ENCODE assay signal across 27 mouse cellular contexts in the genomic region with DNA sequence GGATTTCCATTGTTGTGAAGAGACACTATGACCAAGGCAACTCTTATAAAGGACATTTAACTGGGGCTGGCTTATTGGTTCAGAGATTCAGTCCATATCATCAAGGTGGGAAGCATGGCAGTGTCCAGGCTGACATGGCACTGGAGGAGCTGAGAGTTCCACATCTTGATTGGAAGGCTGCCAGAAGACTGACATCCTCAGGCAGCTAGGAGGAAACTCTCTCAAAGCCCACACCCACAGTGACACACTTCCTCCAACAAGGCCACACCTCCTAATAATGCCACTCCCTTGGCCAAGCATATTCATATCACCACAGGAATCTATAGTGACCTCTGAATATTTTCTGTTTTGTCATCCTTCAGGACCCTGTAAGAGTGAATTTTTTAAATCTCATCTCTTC.
DNase-seq lines count a peak whose midpoint lies in the region; ATAC-seq and TF ChIP-seq lines count a peak whose summit lies in the region.
"Had no signal": no experiment of that assay in that cellular context is flagged by ENCODE, and none has a peak within 500 bp of the region (broad histone marks: within the 10 kb centered on the region; RNA-seq: fewer than 3 reads in every experiment).

No protein-coding gene starts in this region.

- peak; percentile 2 for DNase-seq in kidney, adult 9 months
- peak; percentile 36 for DNase-seq in 3134 (ENCODE audit: extremely low read depth, insufficient read length, low spot score)
- DNase-seq in 3T3-L1 (ENCODE audit: low read depth, low spot score) = peak; percentile 72
- DNase-seq in MEL (ENCODE audit: low read depth, low spot score) = peak; percentile 9
- no peak for DNase-seq in testis, postnatal 14 days (ENCODE audit: low spot score)
- DNase-seq in midbrain, embryonic 11.5 days (ENCODE audit: low spot score, missing footprints) = no peak
- DNase-seq in spleen, postnatal 36 days (ENCODE audit: low spot score in 2 of 2) = no peak
- DNase-seq: adrenal gland, adult 2 months; adrenal gland, postnatal 10 days; adrenal gland, postnatal 25 days; B cell, adult 2 months; cerebellum, adult 11 months; cerebellum, adult 18-20 months; cerebellum, adult 8-10 months; cerebellum, adult 9-11 months; cerebellum, postnatal 14 days; cerebellum, postnatal 36 days; embryo, embryonic 11 days; forebrain, postnatal 0 days had no signal

- H3K4me3 ChIP-seq in kidney, embryonic 15.5 days (replicated peaks) = no peak overlapping the region
- H3K4me3 ChIP-seq in MEL (ENCODE audit: control insufficient read depth in 1 of 2, insufficient read depth in 1 of 2, low read depth in 2 of 2, low read length in 2 of 2) = no peak overlapping the region
- H3K4me3 ChIP-seq in midbrain, embryonic 11.5 days (ENCODE audit: low read depth, low read length) = no peak overlapping the region
- H3K4me3 ChIP-seq: embryonic facial prominence, embryonic 13.5 days; embryonic facial prominence, embryonic 15.5 days; forebrain, embryonic 13.5 days; forebrain, embryonic 15.5 days had no signal

- no peaks in the 10 kb centered on the region for H3K9me3 ChIP-seq in kidney, embryonic 15.5 days (replicated peaks)
- H3K9me3 ChIP-seq in MEL (replicated peaks; ENCODE audit: insufficient read depth, low read length) = no peaks in the 10 kb centered on the region
- H3K9me3 ChIP-seq in midbrain, embryonic 11.5 days (ENCODE audit: control insufficient read depth, low read length) = no peaks in the 10 kb centered on the region
- H3K9me3 ChIP-seq: embryonic facial prominence, embryonic 13.5 days; embryonic facial prominence, embryonic 15.5 days; forebrain, embryonic 13.5 days; forebrain, embryonic 15.5 days; G1E had no signal

- no peaks in the 10 kb centered on the region for H3K27me3 ChIP-seq in kidney, embryonic 15.5 days
- H3K27me3 ChIP-seq in MEL (ENCODE audit: control insufficient read depth in 1 of 2, insufficient read depth in 2 of 2, low read length in 2 of 2) = no peaks in the 10 kb centered on the region
- no peaks in the 10 kb centered on the region for H3K27me3 ChIP-seq in midbrain, embryonic 11.5 days (ENCODE audit: control insufficient read depth, insufficient read depth, low read length)
- H3K27me3 ChIP-seq: CH12.LX; embryonic facial prominence, embryonic 13.5 days; embryonic facial prominence, embryonic 15.5 days; forebrain, embryonic 13.5 days; forebrain, embryonic 15.5 days had no signal

- H3K4me1 ChIP-seq in kidney, embryonic 15.5 days = no peaks in the 10 kb centered on the region
- no peaks in the 10 kb centered on the region for H3K4me1 ChIP-seq in MEL (ENCODE audit: control insufficient read depth in 1 of 2, insufficient read depth in 2 of 2, low read length in 2 of 2)
- no peaks in the 10 kb centered on the region for H3K4me1 ChIP-seq in midbrain, embryonic 11.5 days (ENCODE audit: control insufficient read depth, insufficient read depth, low read length)
- H3K4me1 ChIP-seq: embryonic facial prominence, embryonic 13.5 days; embryonic facial prominence, embryonic 15.5 days; forebrain, embryonic 13.5 days; forebrain, embryonic 15.5 days had no signal

- TF ChIP-seq POLR2A in MEL (IDR thresholded peaks at IDR 0.05; ENCODE audit: control insufficient read depth in 1 of 2, insufficient read depth in 1 of 2, low read depth in 1 of 2, low read length in 2 of 2, poor library complexity in 1 of 2) = no peak

- no peak overlapping the region for H3K27ac ChIP-seq in kidney, embryonic 15.5 days
- no peak overlapping the region for H3K27ac ChIP-seq in MEL (ENCODE audit: control insufficient read depth, low read depth, low read length)
- H3K27ac ChIP-seq in midbrain, embryonic 11.5 days (ENCODE audit: low read depth, low read length) = no peak overlapping the region
- H3K27ac ChIP-seq: embryonic facial prominence, embryonic 13.5 days; embryonic facial prominence, embryonic 15.5 days; forebrain, embryonic 13.5 days; forebrain, embryonic 15.5 days had no signal

- no peak for ATAC-seq in kidney, embryonic 15.5 days (replicated peaks; ENCODE audit: low FRiP score)
- no peak for ATAC-seq in midbrain, embryonic 11.5 days (ENCODE audit: low FRiP score)
- ATAC-seq: CD4-positive, CD25-positive, alpha-beta regulatory T cell, adult 4 months; forebrain, embryonic 13.5 days; forebrain, embryonic 15.5 days; forebrain, postnatal 0 days had no signal

- H3K36me3 ChIP-seq in kidney, embryonic 15.5 days = no peaks in the 10 kb centered on the region
- H3K36me3 ChIP-seq in MEL (ENCODE audit: control insufficient read depth in 1 of 2, insufficient read depth in 2 of 2, low read length in 2 of 2) = no peaks in the 10 kb centered on the region
- H3K36me3 ChIP-seq in midbrain, embryonic 11.5 days (ENCODE audit: control insufficient read depth, insufficient read depth, low read length) = no peaks in the 10 kb centered on the region
- H3K36me3 ChIP-seq: embryonic facial prominence, embryonic 13.5 days; embryonic facial prominence, embryonic 15.5 days; forebrain, embryonic 15.5 days; G1E had no signal

- H3K9ac ChIP-seq in kidney, embryonic 15.5 days = no peak overlapping the region
- no peak overlapping the region for H3K9ac ChIP-seq in MEL (ENCODE audit: control insufficient read depth, low read depth, low read length, poor library complexity, severe bottlenecking)
- H3K9ac ChIP-seq in midbrain, embryonic 11.5 days (ENCODE audit: low read length) = no peak overlapping the region
- H3K9ac ChIP-seq: embryonic facial prominence, embryonic 13.5 days; embryonic facial prominence, embryonic 15.5 days; forebrain, embryonic 13.5 days; forebrain, embryonic 15.5 days; forebrain, postnatal 0 days had no signal

- TF ChIP-seq EP300 in MEL (IDR thresholded peaks at IDR 0.05; ENCODE audit: low read depth in 1 of 2, low read length in 2 of 2) = no peak

- TF ChIP-seq RAD21 in MEL (IDR thresholded peaks at IDR 0.05; ENCODE audit: low read depth, low read length) = no peak

- H3K79me2 ChIP-seq in MEL (ENCODE audit: control insufficient read depth, insufficient read depth, low read length, poor library complexity) = no peaks in the 10 kb centered on the region

- no peak overlapping the region for H3K4me2 ChIP-seq in kidney, embryonic 15.5 days
- no peak overlapping the region for H3K4me2 ChIP-seq in midbrain, embryonic 11.5 days
- H3K4me2 ChIP-seq: embryonic facial prominence, embryonic 13.5 days; embryonic facial prominence, embryonic 15.5 days; forebrain, embryonic 13.5 days; forebrain, embryonic 15.5 days had no signal

- TF ChIP-seq CTCF in MEL (IDR thresholded peaks at IDR 0.05 in 2 of 3, conservative IDR thresholded peaks at IDR 0.05 in 1 of 3; ENCODE audit: control insufficient read depth in 1 of 3, insufficient read depth in 1 of 3, low read depth in 2 of 3, low read length in 3 of 3, poor library complexity in 1 of 3, severe bottlenecking in 1 of 3) = no peak

TF ChIP-seq in MEL, 35 proteins besides CTCF, POLR2A, EP300 and RAD21:
- TF ChIP-seq MAX (IDR thresholded peaks at IDR 0.05; ENCODE audit: low read length) (no peak), ZKSCAN1 (IDR thresholded peaks at IDR 0.05; ENCODE audit: low read depth, low read length) (no peak), SMC3 (IDR thresholded peaks at IDR 0.05; ENCODE audit: low read depth, low read length) (no peak), POLR2AphosphoS5 (IDR thresholded peaks at IDR 0.05; ENCODE audit: borderline replicate concordance, low read depth, low read length) (no peak), MYB (IDR thresholded peaks at IDR 0.05; ENCODE audit: low read depth, low read length) (no peak), ELF1 (IDR thresholded peaks at IDR 0.05; ENCODE audit: low read depth, low read length) (no peak), USF1 (IDR thresholded peaks at IDR 0.05; ENCODE audit: low read depth, low read length) (no peak), UBTF (IDR thresholded peaks at IDR 0.05; ENCODE audit: borderline replicate concordance, insufficient read depth, low read depth, low read length) (no peak), E2F4 (IDR thresholded peaks at IDR 0.05; ENCODE audit: borderline replicate concordance, low read depth, low read length) (no peak), TBP (IDR thresholded peaks at IDR 0.05; ENCODE audit: low read depth, low read length) (no peak), MEF2A (IDR thresholded peaks at IDR 0.05; ENCODE audit: extremely low read depth, insufficient replicate concordance, low read depth, low read length, poor library complexity, severe bottlenecking) (no peak), NELFE (IDR thresholded peaks at IDR 0.05; ENCODE audit: low read depth, low read length) (no peak), HCFC1 (IDR thresholded peaks at IDR 0.05; ENCODE audit: low read depth, low read length) (no peak), BHLHE40 (IDR thresholded peaks at IDR 0.05; ENCODE audit: borderline replicate concordance, low read depth, low read length) (no peak), ZMIZ1 (IDR thresholded peaks at IDR 0.05; ENCODE audit: low read depth, low read length) (no peak), USF2 (IDR thresholded peaks at IDR 0.05; ENCODE audit: borderline replicate concordance in 1 of 2, insufficient read depth in 1 of 2, low read depth in 1 of 2, low read length in 2 of 2) (no peak), MAFK (IDR thresholded peaks at IDR 0.05; ENCODE audit: borderline replicate concordance, low read depth, low read length) (no peak)

Comparison
In these comparisons a context has a peak if more than half of its experiments do, and no peak if none do; other contexts are left out.
1. DNase-seq: peak in kidney, adult 9 months (single experiment), 3134 (single experiment), 3T3-L1 (single experiment) and MEL (single experiment); none in testis, postnatal 14 days (single experiment), midbrain, embryonic 11.5 days (single experiment) and spleen, postnatal 36 days (0 of 2).